Mouse (Mus musculus) heart, postnatal 14 days (tissue): Measurements from ENCODE around the gene Clasrp. TPM values are rescaled to one million over a fixed set of nuclear protein-coding genes. Genes with fewer than 3 reads are reported as not detected.

Source experiments
- DNase-seq, 2 experiments: peaks; one replicate each; pipeline ENCODE4 v3.0.0; 2021 to 2022
- intact Hi-C: fragments of 180-260 bp; cut with DNase I; formaldehyde crosslinking; loops from one replicate; pipeline ENCODE4 v1.15.1; 2025
- total RNA-seq, 2 experiments: library from RNA; stranded (reverse); gene quantifications; 2 replicates each; pipeline ENCODE4 v1.2.3; 2021

The Clasrp gene
- total RNA-seq, 2 experiments from 2014 or later, result 21.5 to 22.6 TPM

GRCm38 (mm10) chr7:19541681-19542154 is 62.6 kb downstream of the Clasrp start:
- DNase-seq, result no peak
- intact Hi-C loops, result no loop called here

- DNase-seq, result no peak
- intact Hi-C loops, result no loop called here
These were observed 63.3 kb downstream of the Clasrp start for GRCm38 (mm10) chr7:19540771-19541566.

GRCm38 (mm10) chr7:19534676-19535075 is 69.6 kb downstream of the Clasrp start:
- intact Hi-C loops, result no loop called here

GRCm38 (mm10) chr7:19532240-19532639 is 72.0 kb downstream of the Clasrp start:
- intact Hi-C loops, result no loop called here

More at GRCm38 (mm10) chr7:19534676-19535075, 69.6 kb downstream of the Clasrp start:
- DNase-seq, result no peak

GRCm38 (mm10) chr7:19531077-19531476 is 73.2 kb downstream of the Clasrp start:
- intact Hi-C loops, result no loop called here
- DNase-seq, result no peak

More at GRCm38 (mm10) chr7:19532240-19532639, 72.0 kb downstream of the Clasrp start:
- DNase-seq, result no peak

Other genes starting within 250 kb of the Clasrp start
- 1 to 10 TPM; 6.5 to 9.4 TPM for gene Cd3eap, start 245.0 kb downstream of the Clasrp start, total RNA-seq
- gene Ppp1r13l, start 244.7 kb downstream of the Clasrp start, total RNA-seq, result 10 to 100 TPM; 25.0 to 28.4 TPM
- gene Ercc2, start 222.5 kb downstream of the Clasrp start, total RNA-seq, result 10 to 100 TPM; 12.4 to 15.7 TPM
- under 1 TPM; 0.45 to 0.63 TPM for gene Klc3, start 200.4 kb downstream of the Clasrp start, total RNA-seq
- gene Ckm, start 199.7 kb downstream of the Clasrp start, total RNA-seq, result 1,000 to 10,000 TPM; 3,946 to 4,137 TPM
- 10 to 100 TPM; 23.3 to 25.0 TPM for gene Mark4, start 145.7 kb downstream of the Clasrp start, total RNA-seq
- 1 to 10 TPM in 1 of 2 experiments, under 1 TPM in 1; 0.79 to 1.1 TPM for gene Exoc3l2, start 141.2 kb downstream of the Clasrp start, total RNA-seq
- gene Bloc1s3, start 96.1 kb downstream of the Clasrp start, total RNA-seq, result 1 to 10 TPM; 2.0 to 2.2 TPM
- 10 to 100 TPM; 48.9 to 49.6 TPM for gene Trappc6a, start 96.1 kb downstream of the Clasrp start, total RNA-seq
- not detected for gene Nkpd1, start 86.6 kb downstream of the Clasrp start, total RNA-seq
- gene Ppp1r37, start 41.4 kb downstream of the Clasrp start, total RNA-seq, result 10 to 100 TPM; 41.3 to 41.5 TPM
- under 1 TPM; 0.20 to 0.36 TPM for gene Zfp296, start 27.2 kb downstream of the Clasrp start, total RNA-seq
- 10 to 100 TPM; 45.6 to 49.8 TPM for gene Gemin7, start 26.9 kb downstream of the Clasrp start, total RNA-seq
- 1 to 10 TPM; 6.3 to 9.6 TPM for gene Relb, start 25.0 kb upstream of the Clasrp start, total RNA-seq
- gene Clptm1, start 60.5 kb upstream of the Clasrp start, total RNA-seq, result 10 to 100 TPM; 80.2 to 82.8 TPM
- under 1 TPM; 0.41 to 0.55 TPM for gene Apoc2, start 73.5 kb upstream of the Clasrp start, total RNA-seq
- not detected for gene Gm44805, start 76.9 kb upstream of the Clasrp start, total RNA-seq
- gene Apoc4, start 77.0 kb upstream of the Clasrp start, total RNA-seq, result not detected
- gene Apoc1, start 88.2 kb upstream of the Clasrp start, total RNA-seq, result 1 to 10 TPM; 2.2 to 8.9 TPM
- 100 to 1,000 TPM; 243 to 352 TPM for gene Apoe, start 94.7 kb upstream of the Clasrp start, total RNA-seq
- gene Tomm40, start 111.0 kb upstream of the Clasrp start, total RNA-seq, result 100 to 1,000 TPM; 107 to 120 TPM
- 10 to 100 TPM; 37.2 to 39.7 TPM for gene Nectin2, start 146.0 kb upstream of the Clasrp start, total RNA-seq
- 100 to 1,000 TPM; 225 to 236 TPM for gene Bcam, start 166.5 kb upstream of the Clasrp start, total RNA-seq
- not detected for gene Cblc, start 192.3 kb upstream of the Clasrp start, total RNA-seq
- gene Bcl3, start 218.3 kb upstream of the Clasrp start, total RNA-seq, result 1 to 10 TPM; 3.9 to 4.5 TPM
- not detected for gene Gm19345, start 247.5 kb upstream of the Clasrp start, total RNA-seq